Mouse (Mus musculus) hindbrain, postnatal 0 days (tissue): Measurements from ENCODE around the gene Tmprss9. TPM values are rescaled to one million over a fixed set of nuclear protein-coding genes. Genes with fewer than 3 reads are reported as not detected.

Experiments
- ATAC-seq: fragments of 200-750 bp; cut with Nextera tagmentation; 2 replicates; pipeline ENCODE4 v1.8.0; 2017; ENCODE audit warnings: mild to moderate bottlenecking, moderate TSS enrichment, moderate library complexity
- DNase-seq: peaks from one replicate; pipeline ENCODE4 v3.0.0-alpha.2; 2015; ENCODE audit warnings: low spot score
- H3K27ac ChIP-seq: fragments of 300-500 bp; sonication (generic); 2 replicates; pipeline ENCODE4 v1.5.1; 2014; ENCODE audit warnings: mild to moderate bottlenecking
- H3K27me3 ChIP-seq: fragments of 300-500 bp; sonication (generic); 2 replicates; pipeline ENCODE4 v1.6.1; 2014; ENCODE audit warnings: low read length, mixed read lengths; ENCODE audit not compliant: insufficient read depth
- H3K36me3 ChIP-seq: fragments of 300-500 bp; sonication (generic); 2 replicates; pipeline ENCODE4 v1.6.1; 2014; ENCODE audit warnings: low read length, mixed read lengths; ENCODE audit not compliant: insufficient read depth
- H3K4me1 ChIP-seq: fragments of 300-500 bp; sonication (generic); 2 replicates; pipeline ENCODE4 v1.6.1; 2014; ENCODE audit warnings: antibody characterized with exemption, low read length, mixed read lengths; ENCODE audit not compliant: insufficient read depth
- H3K4me2 ChIP-seq: fragments of 300-500 bp; sonication (generic); 2 replicates; pipeline ENCODE4 v1.6.1; 2014; ENCODE audit warnings: low read depth, mild to moderate bottlenecking, low read length, moderate library complexity, mixed read lengths
- H3K4me3 ChIP-seq: fragments of 300-500 bp; sonication (generic); 2 replicates; pipeline ENCODE4 v1.5.1; 2014; ENCODE audit warnings: low read length
- H3K9ac ChIP-seq: fragments of 300-500 bp; sonication (generic); replicated peaks from 2 replicates; pipeline ENCODE4 v1.6.1; 2014; ENCODE audit warnings: mild to moderate bottlenecking, low read length, moderate library complexity, mixed read lengths
- H3K9me3 ChIP-seq: fragments of 300-500 bp; sonication (generic); 2 replicates; pipeline ENCODE4 v1.6.1; 2016; ENCODE audit warnings: low read length, mixed read lengths
- CTCF ChIP-seq: IDR thresholded peaks from 2 replicates; pipeline ENCODE4 v1.5.1; 2016; ENCODE audit warnings: antibody characterized with exemption, control low read depth, low read depth
- WGBS: fragments of 180-500 bp; shearing (Covaris S2); extraction: QIAGEN DNeasy Blood & Tissue Kit; methylation state at CpG from one replicate; pipeline ENCODE4 v1.1.7; 2014; 5-methylcytosine and 5-hydroxymethylcytosine counted together
- polyA plus RNA-seq: library from polyadenylated mRNA; unstranded; fragments of >200 nt; fragmentation: Nextera tagmentation; extraction: Ambion mirVana; gene quantifications from 2 replicates; pipeline ENCODE4 v1.2.1, GENCODE M21; 2015
- total RNA-seq: library from RNA; depleted of rRNA; stranded (reverse); fragments of >200 nt; gene quantifications from 2 replicates; pipeline ENCODE4 v1.2.3, GENCODE M21; 2014

Gene Tmprss9
- total and polyA plus RNA-seq, 2 experiments from 2014 or later = 0.10 to 0.26 TPM

DNA sequence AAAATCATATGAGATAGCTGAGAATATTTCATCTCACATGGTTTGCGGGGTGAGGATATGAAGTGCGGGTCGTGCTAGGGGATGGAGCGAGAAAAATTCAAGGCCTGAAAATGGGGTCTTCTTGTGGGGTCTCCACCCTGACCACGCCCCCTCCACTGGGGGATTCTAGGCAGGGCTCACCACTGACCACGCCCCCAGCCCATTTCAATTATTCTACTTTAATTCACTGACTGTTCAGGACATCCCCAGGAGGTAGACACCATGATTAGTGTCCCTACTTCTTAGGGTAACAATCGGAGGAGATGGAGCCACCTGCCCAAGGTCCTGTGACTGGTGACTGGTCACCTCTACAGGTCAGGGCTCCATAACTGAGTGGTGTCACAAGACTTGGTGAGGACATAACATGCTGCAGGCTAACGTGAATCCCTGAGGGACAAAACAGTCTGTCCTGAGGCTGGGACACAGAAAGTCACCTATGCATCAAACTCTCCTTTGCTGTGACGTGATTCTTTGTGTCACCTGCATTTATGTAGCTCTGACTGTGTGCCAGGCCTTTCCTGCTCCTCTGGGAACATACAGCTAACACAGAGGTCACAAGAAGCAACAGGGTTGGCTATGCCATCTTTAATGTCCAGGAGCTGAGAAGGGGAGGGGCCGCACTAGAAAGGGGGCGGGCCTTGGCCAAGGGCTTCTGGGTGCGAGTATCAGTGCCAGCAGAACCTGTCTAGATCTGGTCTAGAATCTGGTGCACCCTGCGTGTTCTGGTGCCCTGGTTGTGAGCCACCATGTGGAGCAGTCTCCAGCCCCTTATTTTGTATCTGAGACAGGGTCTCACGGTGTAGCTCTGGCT, 62.7 kb downstream of the Tmprss9 start:
- peaks cover 11% of the 10 kb centered on the region; the same call in 1 of the 2 replicates for H3K27me3 ChIP-seq
- H3K9ac ChIP-seq = no peak overlapping the region
- no peaks in the 10 kb centered on the region for H3K36me3 ChIP-seq
- 41% methylated on average over 14 of the region's 14 CpGs for WGBS
- no peak overlapping the region for H3K27ac ChIP-seq
- no peak for ATAC-seq
- no peak for DNase-seq
- H3K9me3 ChIP-seq = no peaks in the 10 kb centered on the region
- no peak overlapping the region for H3K4me3 ChIP-seq
- peaks cover 31% of the 10 kb centered on the region for H3K4me1 ChIP-seq
- TF ChIP-seq CTCF = no peak
- H3K4me2 ChIP-seq = no peak overlapping the region

DNA sequence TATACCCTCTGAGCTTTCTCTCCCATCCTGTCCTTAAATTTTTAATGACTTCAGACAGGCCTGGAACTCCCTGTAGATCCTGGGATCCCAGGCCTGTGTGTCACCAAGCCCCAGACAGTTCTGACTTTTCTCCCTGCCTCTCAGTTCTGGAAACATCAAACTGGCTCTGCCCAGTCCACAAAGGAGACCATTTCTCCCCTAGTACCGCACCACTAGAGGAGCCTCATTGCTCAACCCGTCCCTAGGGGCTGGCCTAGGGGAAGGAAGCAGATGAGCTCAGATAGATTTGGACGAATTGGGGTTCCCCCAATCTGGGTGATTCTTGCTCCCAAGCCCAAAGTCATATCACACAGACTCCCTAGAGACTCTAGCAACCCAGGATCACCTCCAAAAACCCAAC, 63.6 kb downstream of the Tmprss9 start:
- Histone ChIP-seq H3K36me3 (no peaks in the 10 kb centered on the region), H3K9me3 (no peaks in the 10 kb centered on the region), H3K4me2 (peak overlapping the region; percentile 51), H3K4me1 (peaks cover 33% of the 10 kb centered on the region), H3K9ac (no peak overlapping the region), H3K4me3 (no peak overlapping the region), H3K27ac (no peak overlapping the region), H3K27me3 (peaks cover 11% of the 10 kb centered on the region; the same call in 1 of the 2 replicates)
- ATAC-seq (no peak), DNase-seq (no peak)
- no peak for TF ChIP-seq CTCF
- 12% methylated on average over 3 of the region's 3 CpGs for WGBS

DNA sequence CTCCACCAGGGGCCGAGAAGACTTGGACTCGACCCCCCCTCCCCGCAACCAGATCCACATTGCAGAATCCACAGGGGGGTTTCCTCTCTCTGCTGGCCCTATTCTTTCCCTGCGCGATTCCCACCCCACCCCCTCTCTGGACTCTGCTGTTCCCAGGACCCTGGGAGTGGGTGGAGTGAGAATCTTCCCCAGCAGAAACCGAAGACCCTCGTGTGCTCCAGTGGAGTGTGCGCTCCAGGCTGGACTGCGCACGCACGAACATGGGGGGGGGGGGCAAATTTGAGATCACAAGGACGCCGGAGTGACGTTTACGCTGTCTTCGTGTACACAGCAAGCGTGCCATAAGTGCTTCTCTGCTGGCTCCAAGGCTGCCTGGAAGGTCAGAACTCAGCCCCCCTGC, 64.0 kb downstream of the Tmprss9 start:
- Histone ChIP-seq H3K9me3 (no peaks in the 10 kb centered on the region), H3K4me2 (peak overlapping the region; percentile 51), H3K27me3 (peaks cover 11% of the 10 kb centered on the region; the same call in 1 of the 2 replicates), H3K4me1 (peaks cover 28% of the 10 kb centered on the region), H3K4me3 (0 out of 2 replicates have a peak overlapping the region, but pooled peaks have one; percentile 13), H3K9ac (no peak overlapping the region), H3K36me3 (no peaks in the 10 kb centered on the region), H3K27ac (no peak overlapping the region)
- ATAC-seq (no peak), DNase-seq (no peak)
- TF ChIP-seq CTCF = no peak
- WGBS = 2% methylated on average over 17 of the region's 17 CpGs

DNA sequence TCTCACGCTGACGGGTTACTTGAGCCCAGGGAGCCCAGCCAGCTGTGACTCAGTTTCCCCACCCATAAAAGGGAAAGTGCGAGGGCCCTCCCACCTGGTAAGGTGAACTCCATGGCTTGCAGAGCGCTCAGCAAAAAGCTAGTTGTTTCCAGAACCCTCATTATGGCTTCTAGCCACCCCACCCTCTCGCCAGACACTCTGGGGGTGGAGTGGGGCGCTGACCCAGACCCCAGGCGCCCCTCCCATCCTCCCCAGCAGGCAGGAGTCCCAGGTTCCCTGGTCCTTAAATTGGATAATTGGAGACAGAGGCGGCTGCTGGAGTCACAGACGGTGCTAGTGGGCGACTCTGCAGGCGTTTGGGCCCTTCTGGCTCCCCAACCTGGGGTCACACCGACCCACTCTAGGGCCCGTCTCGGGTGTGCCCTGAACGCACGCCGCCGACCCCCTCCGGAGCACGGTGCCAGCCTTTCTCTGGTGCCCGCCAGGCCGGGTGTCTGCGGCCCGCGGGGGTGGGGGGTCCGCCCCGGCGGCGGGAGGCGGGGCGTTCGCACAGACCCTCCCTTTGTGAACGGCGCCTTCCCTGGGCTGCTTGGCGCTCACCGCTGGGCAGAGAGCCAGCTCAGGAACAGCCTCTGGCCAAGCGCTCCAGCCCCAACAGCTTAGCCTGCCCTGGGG, 64.6 kb downstream of the Tmprss9 start:
- peak; percentile 39; the same call in 1 of the 2 replicates for ATAC-seq
- peaks cover 11% of the 10 kb centered on the region; the same call in 1 of the 2 replicates for H3K27me3 ChIP-seq
- no peak overlapping the region for H3K27ac ChIP-seq
- peak overlapping the region; percentile 13; the same call in 1 of the 2 replicates for H3K4me3 ChIP-seq
- WGBS = 2% methylated on average over 37 of the region's 37 CpGs
- no peak for TF ChIP-seq CTCF
- peaks cover 26% of the 10 kb centered on the region for H3K4me1 ChIP-seq
- H3K36me3 ChIP-seq = no peaks in the 10 kb centered on the region
- no peaks in the 10 kb centered on the region for H3K9me3 ChIP-seq
- no peak overlapping the region for H3K9ac ChIP-seq
- peak overlapping the region; percentile 51 for H3K4me2 ChIP-seq
- DNase-seq = peak; percentile 85

DNA sequence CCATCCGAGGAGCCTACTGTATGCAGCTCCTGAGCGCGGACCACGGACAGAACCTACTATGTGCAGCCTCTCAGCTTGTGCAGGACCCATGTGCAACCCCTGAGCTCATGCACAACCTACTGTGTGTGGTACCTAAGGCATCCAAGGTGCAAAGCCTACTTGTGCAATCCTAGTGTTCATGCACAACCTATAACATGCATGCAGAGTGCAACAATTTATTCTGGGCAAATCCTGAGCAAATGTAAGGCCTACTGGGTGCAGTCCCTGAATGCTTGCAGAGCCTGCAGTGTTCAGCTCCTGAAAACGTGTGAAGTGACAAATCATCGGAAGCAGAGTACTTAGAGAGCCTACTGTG, 65.1 kb downstream of the Tmprss9 start:
- 14% methylated on average over 6 of the region's 6 CpGs for WGBS
- Histone ChIP-seq H3K4me3 (no peak overlapping the region), H3K9ac (no peak overlapping the region), H3K4me2 (peak overlapping the region; percentile 51), H3K9me3 (no peaks in the 10 kb centered on the region), H3K27ac (no peak overlapping the region), H3K36me3 (no peaks in the 10 kb centered on the region), H3K27me3 (peaks cover 11% of the 10 kb centered on the region; the same call in 1 of the 2 replicates), H3K4me1 (peaks cover 24% of the 10 kb centered on the region)
- DNase-seq (no peak), ATAC-seq (no peak)
- no peak for TF ChIP-seq CTCF

DNA sequence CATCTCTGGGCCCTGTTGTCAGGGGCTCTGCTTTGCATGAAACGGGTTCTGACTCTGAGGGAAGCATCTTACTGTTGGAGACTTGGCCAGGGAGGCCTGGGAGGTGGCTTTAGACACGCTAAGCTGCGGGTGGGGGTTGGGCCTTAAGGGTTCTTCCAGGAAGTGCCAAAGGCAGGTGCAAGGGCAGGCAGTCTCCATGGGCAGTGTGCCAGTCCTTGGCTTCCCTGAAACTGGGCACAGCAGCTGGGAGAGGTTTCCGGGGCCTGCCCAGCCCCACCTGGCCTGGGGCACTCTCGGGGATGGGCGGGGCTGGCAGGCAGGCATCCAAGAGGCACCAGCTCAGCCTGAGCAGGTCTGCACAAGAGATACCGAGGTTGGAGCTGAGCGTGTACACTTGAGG, 66.0 kb downstream of the Tmprss9 start:
- WGBS = 19% methylated on average over 8 of the region's 8 CpGs
- no peak for TF ChIP-seq CTCF
- Histone ChIP-seq H3K9ac (no peak overlapping the region), H3K27ac (no peak overlapping the region), H3K9me3 (no peaks in the 10 kb centered on the region), H3K27me3 (peaks cover 8% of the 10 kb centered on the region; the same call in 1 of the 2 replicates), H3K4me3 (no peak overlapping the region), H3K4me1 (peaks cover 21% of the 10 kb centered on the region), H3K36me3 (no peaks in the 10 kb centered on the region), H3K4me2 (no peak overlapping the region)
- ATAC-seq (no peak), DNase-seq (peak; percentile 54)
